ENCODE assay signal across 18 mouse cellular contexts in genomic region chrX:11560550-11561276, GRCm38 (mm10).
A peak's percentile ranks its signal among the peaks of the same experiment; 100 is the strongest.
DNase-seq lines count a peak whose midpoint lies in the region; ATAC-seq and TF ChIP-seq lines count a peak whose summit lies in the region.
"Had no signal": no experiment of that assay in that cellular context is flagged by ENCODE, and none has a peak within 500 bp of the region (broad histone marks: within the 10 kb centered on the region; RNA-seq: fewer than 3 reads in every experiment).

No protein-coding gene starts in this region.

- ATAC-seq in hindbrain, embryonic 13.5 days (ENCODE audit: low FRiP score): peak; percentile 46
- no peak for ATAC-seq in hindbrain, embryonic 16.5 days
- peak; percentile 61; the same call in 1 of the 2 replicates for ATAC-seq in neural tube, embryonic 13.5 days (ENCODE audit: low read depth)
- no peak; the same call in 1 of the 2 replicates for ATAC-seq in neural tube, embryonic 15.5 days (ENCODE audit: low FRiP score)
- peak; percentile 36; the same call in 1 of the 2 replicates for ATAC-seq in kidney, postnatal 0 days (replicated peaks; ENCODE audit: low FRiP score, low read depth)
- ATAC-seq: forebrain, postnatal 0 days; intestine, postnatal 0 days had no signal

- TF ChIP-seq POLR2A in myocyte (IDR thresholded peaks at IDR 0.05; ENCODE audit: insufficient read length, low read depth): no peak

- no peak overlapping the region for H3K4me3 ChIP-seq in hindbrain, embryonic 13.5 days
- no peak overlapping the region for H3K4me3 ChIP-seq in hindbrain, embryonic 16.5 days (ENCODE audit: low read length)
- no peak overlapping the region for H3K4me3 ChIP-seq in neural tube, embryonic 13.5 days
- H3K4me3 ChIP-seq in neural tube, embryonic 15.5 days (replicated peaks): no peak overlapping the region
- no peak overlapping the region for H3K4me3 ChIP-seq in kidney, postnatal 0 days (replicated peaks; ENCODE audit: low read depth, low read length)
- H3K4me3 ChIP-seq in myocyte: no peak overlapping the region
- H3K4me3 ChIP-seq: heart, embryonic 12.5 days had no signal

- peaks cover 5% of the 10 kb centered on the region; the same call in 1 of the 2 replicates for H3K27me3 ChIP-seq in hindbrain, embryonic 13.5 days
- peaks cover 3% of the 10 kb centered on the region; the same call in 1 of the 2 replicates for H3K27me3 ChIP-seq in hindbrain, embryonic 16.5 days (replicated peaks; ENCODE audit: control insufficient read depth, insufficient read depth, low read length)
- H3K27me3 ChIP-seq in neural tube, embryonic 13.5 days: peaks cover 11% of the 10 kb centered on the region
- H3K27me3 ChIP-seq in neural tube, embryonic 15.5 days (replicated peaks): peaks cover 4% of the 10 kb centered on the region; the same call in 1 of the 2 replicates
- H3K27me3 ChIP-seq in kidney, postnatal 0 days (ENCODE audit: insufficient read depth, low read length): no peaks in the 10 kb centered on the region
- no peaks in the 10 kb centered on the region for H3K27me3 ChIP-seq in myocyte (ENCODE audit: control insufficient read depth, insufficient read depth, insufficient read length)

- DNase-seq in kidney, postnatal 0 days (ENCODE audit: low spot score): peak; percentile 57
- DNase-seq in adrenal gland, postnatal 25 days: no peak
- no peak for DNase-seq in urinary bladder, adult 18-20 months (ENCODE audit: low spot score in 2 of 2)
- DNase-seq: adrenal gland, postnatal 10 days; cerebellum, adult 9-10 months; forebrain, postnatal 0 days; gastrocnemius, postnatal 25 days; heart, postnatal 4 days; lung, adult 2 months; thymus, adult 18-20 months had no signal

- H3ac ChIP-seq in myocyte (ENCODE audit: control insufficient read depth, insufficient read length): no peak overlapping the region

- H3K36me3 ChIP-seq in hindbrain, embryonic 13.5 days: no peaks in the 10 kb centered on the region
- no peaks in the 10 kb centered on the region for H3K36me3 ChIP-seq in hindbrain, embryonic 16.5 days (ENCODE audit: control insufficient read depth, insufficient read depth, low read length)
- no peaks in the 10 kb centered on the region for H3K36me3 ChIP-seq in neural tube, embryonic 13.5 days
- no peaks in the 10 kb centered on the region for H3K36me3 ChIP-seq in neural tube, embryonic 15.5 days
- no peaks in the 10 kb centered on the region for H3K36me3 ChIP-seq in kidney, postnatal 0 days (ENCODE audit: insufficient read depth, low read length)
- H3K36me3 ChIP-seq in myocyte (ENCODE audit: control insufficient read depth, insufficient read depth): no peaks in the 10 kb centered on the region
- H3K36me3 ChIP-seq: G1E; heart, embryonic 12.5 days had no signal

- 41% methylated on average over 17 of the region's 17 CpGs for WGBS in hindbrain, embryonic 13.5 days
- WGBS in hindbrain, embryonic 16.5 days: 42% methylated on average over 10 of the region's 17 CpGs
- 33% methylated on average over 16 of the region's 17 CpGs for WGBS in neural tube, embryonic 13.5 days
- WGBS in neural tube, embryonic 15.5 days: 44% methylated on average over 15 of the region's 17 CpGs
- 39% methylated on average over 17 of the region's 17 CpGs for WGBS in kidney, postnatal 0 days

- H3K9ac ChIP-seq in hindbrain, embryonic 13.5 days: no peak overlapping the region
- no peak overlapping the region for H3K9ac ChIP-seq in hindbrain, embryonic 16.5 days (ENCODE audit: low read depth, low read length)
- no peak overlapping the region for H3K9ac ChIP-seq in neural tube, embryonic 13.5 days
- H3K9ac ChIP-seq in neural tube, embryonic 15.5 days (replicated peaks): no peak overlapping the region
- no peak overlapping the region for H3K9ac ChIP-seq in kidney, postnatal 0 days (ENCODE audit: low read depth, low read length)
- H3K9ac ChIP-seq: forebrain, postnatal 0 days; heart, embryonic 12.5 days had no signal

- TF ChIP-seq CTCF in kidney, postnatal 0 days (IDR thresholded peaks at IDR 0.05; ENCODE audit: low read depth): no peak

- H3K4me1 ChIP-seq in hindbrain, embryonic 13.5 days (replicated peaks): peaks cover 17% of the 10 kb centered on the region
- peaks cover 3% of the 10 kb centered on the region for H3K4me1 ChIP-seq in hindbrain, embryonic 16.5 days (ENCODE audit: control insufficient read depth, insufficient read depth, low read depth, low read length)
- peaks cover 19% of the 10 kb centered on the region for H3K4me1 ChIP-seq in neural tube, embryonic 13.5 days (replicated peaks)
- no peaks in the 10 kb centered on the region for H3K4me1 ChIP-seq in neural tube, embryonic 15.5 days
- no peaks in the 10 kb centered on the region for H3K4me1 ChIP-seq in kidney, postnatal 0 days (replicated peaks; ENCODE audit: insufficient read depth, low read length)
- H3K4me1 ChIP-seq: heart, embryonic 12.5 days had no signal

- peak overlapping the region; percentile 64 for H3K27ac ChIP-seq in hindbrain, embryonic 13.5 days
- H3K27ac ChIP-seq in hindbrain, embryonic 16.5 days (ENCODE audit: low read depth, low read length): no peak overlapping the region
- peak overlapping the region; percentile 67 for H3K27ac ChIP-seq in neural tube, embryonic 13.5 days (replicated peaks)
- no peak overlapping the region for H3K27ac ChIP-seq in neural tube, embryonic 15.5 days (replicated peaks)
- no peak overlapping the region for H3K27ac ChIP-seq in kidney, postnatal 0 days

- H3K79me2 ChIP-seq in myocyte (ENCODE audit: control insufficient read depth, insufficient read depth): no peaks in the 10 kb centered on the region

- no peak overlapping the region for H3K4me2 ChIP-seq in hindbrain, embryonic 13.5 days
- no peak overlapping the region for H3K4me2 ChIP-seq in hindbrain, embryonic 16.5 days (ENCODE audit: low read length)
- H3K4me2 ChIP-seq in neural tube, embryonic 13.5 days: 0 out of 2 replicates have a peak overlapping the region, but pooled peaks have one; percentile 3
- H3K4me2 ChIP-seq in neural tube, embryonic 15.5 days: no peak overlapping the region
- H3K4me2 ChIP-seq in kidney, postnatal 0 days (ENCODE audit: low read length): 0 out of 2 replicates have a peak overlapping the region, but pooled peaks have one; percentile 15
- H3K4me2 ChIP-seq in myocyte (ENCODE audit: low read depth): peak overlapping the region; percentile 38
- H3K4me2 ChIP-seq: heart, embryonic 12.5 days had no signal

- no peaks in the 10 kb centered on the region for H3K9me3 ChIP-seq in hindbrain, embryonic 13.5 days
- no peaks in the 10 kb centered on the region for H3K9me3 ChIP-seq in hindbrain, embryonic 16.5 days (ENCODE audit: control insufficient read depth, low read length)
- H3K9me3 ChIP-seq in neural tube, embryonic 13.5 days: no peaks in the 10 kb centered on the region
- H3K9me3 ChIP-seq in neural tube, embryonic 15.5 days (replicated peaks): no peaks in the 10 kb centered on the region
- H3K9me3 ChIP-seq in kidney, postnatal 0 days (replicated peaks; ENCODE audit: low read length): no peaks in the 10 kb centered on the region
- H3K9me3 ChIP-seq: G1E; heart, embryonic 12.5 days had no signal

TF ChIP-seq in myocyte, 11 proteins besides CTCF, POLR2A, EP300 and RAD21:
- peak in 2 of 3 experiments; percentile 23 to 50 for TF ChIP-seq MYOD1 (IDR thresholded peaks at IDR 0.05; ENCODE audit: control insufficient read depth in 1 of 3, insufficient read length in 2 of 3, low read depth in 2 of 3)
- no peak for TF ChIP-seq E2F4 (IDR thresholded peaks at IDR 0.05; ENCODE audit: insufficient read depth)
- TF ChIP-seq TCF12 (IDR thresholded peaks at IDR 0.05; ENCODE audit: insufficient read depth, poor library complexity, severe bottlenecking): peak; percentile 28

Comparison
In these comparisons a context has a peak if more than half of its experiments do, and no peak if none do; other contexts are left out.
1. ATAC-seq: peak in hindbrain, embryonic 13.5 days (single experiment), neural tube, embryonic 13.5 days (single experiment) and kidney, postnatal 0 days (single experiment); none in hindbrain, embryonic 16.5 days (single experiment) and neural tube, embryonic 15.5 days (single experiment).
2. H3K27ac ChIP-seq: peak in hindbrain, embryonic 13.5 days (single experiment) and neural tube, embryonic 13.5 days (single experiment); none in hindbrain, embryonic 16.5 days (single experiment), neural tube, embryonic 15.5 days (single experiment) and kidney, postnatal 0 days (single experiment).
3. H3K4me2 ChIP-seq: peak in neural tube, embryonic 13.5 days (single experiment), kidney, postnatal 0 days (single experiment) and myocyte (single experiment); none in hindbrain, embryonic 13.5 days (single experiment), hindbrain, embryonic 16.5 days (single experiment) and neural tube, embryonic 15.5 days (single experiment).